Mouse (Mus musculus): Measurements from ENCODE around the gene Cerkl. TPM values are rescaled to one million over a fixed set of nuclear protein-coding genes. Genes with fewer than 3 reads are reported as not detected.

Cerkl gene
- polyA plus RNA-seq, 1 experiment from 2014 or later: 1.5 TPM

DNA sequence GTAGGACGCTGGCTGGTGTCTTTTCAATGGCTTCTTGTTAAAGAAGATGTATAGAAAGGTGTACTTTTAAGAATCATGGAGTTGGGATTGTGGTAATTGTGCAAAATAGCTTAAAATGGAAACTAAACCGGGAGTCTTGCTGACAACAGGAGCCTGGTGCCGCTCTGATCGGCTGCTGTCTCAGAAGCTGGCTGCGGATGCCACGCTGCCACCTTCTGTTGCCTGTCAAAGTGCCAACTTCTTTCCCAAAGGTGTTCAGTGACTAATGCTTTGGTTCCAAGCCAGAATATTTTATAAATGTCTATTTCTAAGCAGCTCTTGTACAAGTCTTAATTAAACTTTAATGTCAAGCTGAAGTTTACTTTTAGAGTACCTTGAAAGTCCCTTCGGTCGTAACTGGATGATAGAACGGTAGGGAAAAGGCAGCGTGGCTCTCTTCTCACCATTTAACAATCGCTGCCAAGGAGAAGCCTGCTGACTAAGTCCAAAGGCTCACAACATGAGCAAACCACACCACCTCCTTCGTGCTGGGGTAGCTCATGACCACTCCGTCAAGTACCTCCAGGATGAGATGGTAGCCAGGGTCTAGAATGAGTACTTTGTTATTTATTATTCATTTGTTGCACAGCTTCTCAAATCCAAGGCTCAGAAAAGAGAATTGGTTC lies 147.0 kb downstream of the Cerkl start:
- Histone ChIP-seq H3K4me3 (no peak overlapping the region), H3K4me1 (no peaks in the 10 kb centered on the region), H3K27ac (no peak overlapping the region), H3K27me3 (ENCODE audit: insufficient read depth, poor library complexity, severe bottlenecking) (no peaks in the 10 kb centered on the region), H3K9me3 (no peaks in the 10 kb centered on the region), H3K36me3 (no peaks in the 10 kb centered on the region)
- WGBS: 90% methylated on average over 13 of the region's 13 CpGs
- DNase-seq (ENCODE audit: low spot score): no peak

DNA sequence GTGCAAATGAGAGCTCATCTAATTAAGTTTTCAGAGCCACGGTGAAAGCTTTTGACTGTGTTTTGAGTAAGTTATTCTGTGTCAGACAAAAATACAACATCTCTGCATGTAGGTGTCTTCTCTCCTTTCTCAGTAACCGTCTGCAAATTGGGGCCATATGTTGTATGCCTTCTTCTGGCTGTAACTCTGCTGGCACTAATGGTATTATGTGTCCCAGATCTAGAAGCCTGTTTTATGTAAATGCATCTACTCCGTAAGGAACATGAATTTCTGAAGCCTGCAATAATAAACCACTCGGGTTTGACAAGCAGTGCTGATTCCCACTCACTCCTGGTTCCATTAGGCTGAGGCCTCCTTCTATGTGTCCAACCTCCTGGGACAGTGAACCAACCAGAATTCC lies 149.0 kb downstream of the Cerkl start:
- H3K4me3 ChIP-seq: no peak overlapping the region
- no peak overlapping the region for H3K27ac ChIP-seq
- WGBS: 80% methylated on average over 4 of the region's 4 CpGs

DNA sequence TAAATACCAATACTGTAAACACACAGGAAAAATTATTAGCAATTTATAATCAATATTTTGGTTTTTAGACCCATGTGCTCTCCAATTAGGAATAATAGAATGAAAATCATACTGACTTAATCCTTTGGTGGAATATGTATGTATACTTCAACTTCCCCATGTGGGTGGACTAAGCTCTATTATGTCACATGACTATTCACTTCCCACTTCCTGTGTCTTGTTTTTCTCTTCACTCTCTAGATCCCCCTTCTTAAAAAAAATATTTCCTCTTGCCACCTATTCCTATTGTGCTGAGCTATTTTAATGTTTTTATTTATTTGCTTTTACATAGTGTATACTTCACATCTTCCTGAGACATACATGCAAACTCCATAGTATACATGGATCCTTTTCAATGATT lies 154.2 kb downstream of the Cerkl start:
- H3K27ac ChIP-seq: no peak overlapping the region
- no peaks in the 10 kb centered on the region for H3K9me3 ChIP-seq
- no peak overlapping the region for H3K4me3 ChIP-seq
- H3K36me3 ChIP-seq: no peaks in the 10 kb centered on the region
- DNase-seq (ENCODE audit: low spot score): no peak
- no peaks in the 10 kb centered on the region for H3K27me3 ChIP-seq (ENCODE audit: insufficient read depth, poor library complexity, severe bottlenecking)
- no peaks in the 10 kb centered on the region for H3K4me1 ChIP-seq

More for the DNA sequence above, 149.0 kb downstream of the Cerkl start:
- H3K4me1 ChIP-seq: no peaks in the 10 kb centered on the region
- no peaks in the 10 kb centered on the region for H3K9me3 ChIP-seq
- no peak for DNase-seq (ENCODE audit: low spot score)
- no peaks in the 10 kb centered on the region for H3K36me3 ChIP-seq
- no peaks in the 10 kb centered on the region for H3K27me3 ChIP-seq (ENCODE audit: insufficient read depth, poor library complexity, severe bottlenecking)

DNA sequence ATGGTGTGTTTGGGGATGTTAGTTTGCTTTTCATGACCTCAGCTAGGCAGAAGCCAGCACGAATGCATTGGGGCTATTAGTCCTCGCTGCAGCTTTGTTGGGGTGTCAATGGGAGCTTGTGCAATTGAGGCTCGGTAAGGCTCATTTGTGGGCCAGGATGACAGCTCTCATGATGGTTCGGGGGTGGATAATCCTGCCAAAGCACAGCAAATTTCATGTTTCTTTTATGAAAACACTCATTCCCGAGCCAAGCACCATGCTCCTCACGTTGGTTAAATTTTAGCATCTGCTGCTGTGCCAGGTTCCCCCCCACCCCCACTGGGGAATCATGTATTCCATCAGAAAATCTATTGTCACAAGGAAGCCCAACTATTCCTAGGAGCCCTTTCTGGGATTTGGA lies 164.2 kb downstream of the Cerkl start:
- WGBS: 85% methylated on average over 6 of the region's 6 CpGs
- Histone ChIP-seq H3K36me3 (no peaks in the 10 kb centered on the region), H3K4me3 (no peak overlapping the region), H3K9me3 (no peaks in the 10 kb centered on the region), H3K27me3 (ENCODE audit: insufficient read depth, poor library complexity, severe bottlenecking) (no peaks in the 10 kb centered on the region), H3K4me1 (no peaks in the 10 kb centered on the region), H3K27ac (no peak overlapping the region)
- DNase-seq (ENCODE audit: low spot score): no peak

DNA sequence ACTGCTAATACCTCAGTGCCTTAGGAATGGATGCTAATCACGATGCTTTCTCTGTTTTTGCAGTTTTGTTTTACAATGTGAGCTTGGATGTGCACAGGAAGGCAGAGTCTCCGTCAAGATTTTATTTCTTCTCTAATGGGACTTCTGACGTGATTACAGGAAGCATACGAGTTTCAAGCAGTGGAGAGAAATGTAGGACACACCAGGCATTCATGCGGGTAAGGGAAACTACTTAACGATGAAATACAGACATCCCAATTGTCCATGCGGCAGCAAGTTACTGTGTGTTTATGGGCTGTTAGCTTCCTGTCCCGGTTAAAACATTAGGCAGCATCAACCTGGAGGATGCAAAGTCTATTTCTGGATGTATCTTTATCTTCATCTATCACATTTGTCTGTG lies 164.7 kb downstream of the Cerkl start:
- H3K4me3 ChIP-seq: no peak overlapping the region
- no peaks in the 10 kb centered on the region for H3K9me3 ChIP-seq
- H3K4me1 ChIP-seq: no peaks in the 10 kb centered on the region
- H3K36me3 ChIP-seq: no peaks in the 10 kb centered on the region
- 77% methylated on average over 8 of the region's 8 CpGs for WGBS
- H3K27ac ChIP-seq: no peak overlapping the region
- H3K27me3 ChIP-seq (ENCODE audit: insufficient read depth, poor library complexity, severe bottlenecking): no peaks in the 10 kb centered on the region
- DNase-seq (ENCODE audit: low spot score): no peak

DNA sequence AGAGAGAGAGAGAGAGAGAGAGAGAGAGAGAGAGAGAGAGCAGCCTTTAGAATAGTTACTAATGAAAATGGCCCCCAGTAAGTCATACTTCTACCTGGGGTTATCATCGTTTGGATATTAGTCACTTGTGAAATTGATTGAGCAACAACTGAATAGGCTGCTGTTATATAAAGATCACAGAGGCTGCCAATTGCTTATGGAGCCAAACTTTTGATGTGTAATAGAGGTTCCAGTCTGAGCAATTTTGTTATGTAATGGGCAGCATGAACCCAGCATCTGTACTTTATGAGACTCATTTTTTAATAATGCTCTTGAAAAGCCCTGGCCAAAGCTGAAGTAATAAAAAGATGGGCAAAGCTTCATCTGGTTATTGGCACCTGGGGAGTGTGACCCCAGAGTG lies 166.4 kb downstream of the Cerkl start:
- no peaks in the 10 kb centered on the region for H3K27me3 ChIP-seq (ENCODE audit: insufficient read depth, poor library complexity, severe bottlenecking)
- H3K27ac ChIP-seq: no peak overlapping the region
- WGBS: 71% methylated on average over 1 of the region's 1 CpGs
- H3K4me1 ChIP-seq: no peaks in the 10 kb centered on the region
- no peaks in the 10 kb centered on the region for H3K9me3 ChIP-seq
- DNase-seq (ENCODE audit: low spot score): no peak
- H3K4me3 ChIP-seq: no peak overlapping the region
- no peaks in the 10 kb centered on the region for H3K36me3 ChIP-seq

DNA sequence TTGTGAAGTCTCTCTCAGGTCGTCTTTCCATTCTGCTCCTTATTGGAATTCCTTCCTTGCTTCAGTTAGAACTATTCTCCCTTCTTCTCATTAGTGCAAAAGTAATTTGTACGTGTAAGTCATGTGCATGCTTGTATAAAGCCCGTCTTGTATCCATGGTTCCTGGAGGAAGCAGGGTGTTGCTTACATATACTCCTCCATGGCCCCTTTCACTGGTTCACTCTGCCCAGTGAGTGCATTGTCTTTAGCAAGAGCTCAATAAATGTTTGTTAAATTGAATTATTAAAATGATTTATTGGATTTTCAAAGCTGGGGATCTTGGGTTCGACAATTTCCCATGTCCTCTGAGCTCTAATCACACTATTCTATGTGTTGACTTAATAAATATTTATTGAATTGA lies 172.4 kb downstream of the Cerkl start:
- 89% methylated on average over 4 of the region's 4 CpGs for WGBS
- no peaks in the 10 kb centered on the region for H3K4me1 ChIP-seq
- H3K9me3 ChIP-seq: no peaks in the 10 kb centered on the region
- H3K27ac ChIP-seq: no peak overlapping the region
- H3K27me3 ChIP-seq (ENCODE audit: insufficient read depth, poor library complexity, severe bottlenecking): no peaks in the 10 kb centered on the region
- DNase-seq (ENCODE audit: low spot score): no peak
- no peaks in the 10 kb centered on the region for H3K36me3 ChIP-seq
- H3K4me3 ChIP-seq: no peak overlapping the region

Other genes starting within 250 kb of the Cerkl start
- gene Itga4, start 201.4 kb downstream of the Cerkl start, polyA plus RNA-seq (2016; fragmentation: Nextera tagmentation; extraction: Ambion mirVana): 10.8 and 11.3 TPM in 2 replicates
- gene Neurod1, start within 50 bp of the Cerkl start, polyA plus RNA-seq (2016; fragmentation: Nextera tagmentation; extraction: Ambion mirVana): 0.25 and 0.57 TPM in 2 replicates
- 6.5 and 7.4 TPM in 2 replicates for gene Itprid2, start 178.6 kb upstream of the Cerkl start, polyA plus RNA-seq (2016; fragmentation: Nextera tagmentation; extraction: Ambion mirVana)